Mouse (Mus musculus) heart, postnatal 0 days (tissue): ENCODE measurements at regions not wholly inside any gene's neighbourhood (a gene's known extent, or its start where the extent isn't known, plus 50 kb on each side); places are given as distances from the start of the nearest gene placed in this dataset.

Experiments
- CTCF ChIP-seq: IDR thresholded peaks from 2 replicates; pipeline ENCODE4 v1.5.1; 2016; ENCODE audit warnings: antibody characterized with exemption, control low read depth, low read depth
- EP300 ChIP-seq: IDR thresholded peaks from 2 replicates; pipeline ENCODE4 v1.6.1; 2016; ENCODE audit warnings: antibody characterized with exemption, low read depth

DNA sequence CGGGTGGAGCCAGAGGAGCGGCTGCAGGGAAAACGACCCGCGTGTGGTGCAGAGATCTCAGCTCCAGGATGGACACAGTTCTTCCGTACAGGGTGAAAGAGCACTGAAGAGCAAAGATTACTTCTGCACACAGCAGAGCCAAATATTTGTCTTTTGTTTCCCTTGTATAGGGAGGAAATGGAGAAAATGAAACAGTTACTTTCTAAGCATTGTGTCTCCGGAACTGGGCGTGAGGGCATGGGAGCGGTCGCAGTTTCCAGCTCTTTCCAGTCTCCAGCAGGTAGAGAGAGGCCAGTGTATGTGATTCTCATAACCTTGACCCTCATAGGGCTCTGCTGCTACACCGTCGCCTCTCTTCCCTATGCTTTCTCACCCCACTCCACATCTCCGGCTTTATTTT, 105.1 kb upstream of the Gm10295 start:
- no peak for TF ChIP-seq CTCF
- no peak for TF ChIP-seq EP300
